Mouse (Mus musculus): Measurements from ENCODE around the gene Ajap1. TPM values are rescaled to one million over a fixed set of nuclear protein-coding genes. Genes with fewer than 3 reads are reported as not detected.
A peak's percentile ranks its signal among the peaks of the same experiment; 100 is the strongest.

The Ajap1 gene
- polyA plus RNA-seq, 1 experiment from 2014 or later: 2.1 TPM

DNA sequence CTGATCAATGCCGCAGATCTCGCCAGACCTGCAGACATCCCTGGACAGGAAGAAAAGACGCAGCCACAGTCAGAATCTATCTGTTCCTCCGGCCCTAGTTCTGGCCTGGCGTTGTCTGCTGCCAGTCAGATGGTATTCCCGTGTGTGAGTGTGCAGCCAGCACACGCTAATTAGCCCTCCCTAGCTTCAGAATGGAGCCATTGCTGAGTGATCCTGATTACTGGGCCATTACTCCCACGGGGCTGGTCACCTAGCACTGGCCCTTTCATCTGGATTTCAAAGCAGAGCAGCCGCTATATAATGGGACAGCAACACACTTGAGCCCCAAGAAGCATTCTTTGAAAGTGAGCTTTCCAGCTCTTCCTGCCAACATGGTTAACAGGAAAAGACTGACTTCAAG, 9.8 kb upstream of the Ajap1 start:
- Histone ChIP-seq H3K4me2 (no peak overlapping the region), H3K9ac (ENCODE audit: low read length) (no peak overlapping the region), H3K27me3 (ENCODE audit: control insufficient read depth, insufficient read depth, low read length) (no peaks in the 10 kb centered on the region), H3K4me1 (ENCODE audit: control insufficient read depth, insufficient read depth, low read length) (no peaks in the 10 kb centered on the region), H3K27ac (ENCODE audit: low read depth, low read length) (no peak overlapping the region), H3K4me3 (ENCODE audit: low read depth, low read length) (no peak overlapping the region), H3K9me3 (ENCODE audit: control insufficient read depth, low read length) (no peaks in the 10 kb centered on the region), H3K36me3 (ENCODE audit: control insufficient read depth, insufficient read depth, low read length) (no peaks in the 10 kb centered on the region)
- DNase-seq (ENCODE audit: low spot score, missing footprints): no peak
- 72% methylated on average over 9 of the region's 9 CpGs for WGBS
- ATAC-seq (ENCODE audit: low FRiP score): no peak

GRCm38 (mm10) chr4:153489116-153489515, 6.5 kb upstream of the Ajap1 start:
- WGBS: 92% methylated on average over 8 of the region's 8 CpGs
- H3K27me3 ChIP-seq (ENCODE audit: control insufficient read depth, insufficient read depth, low read length): 0 out of 2 replicates have a peak, but pooled peaks cover 2% of the 10 kb centered on the region
- H3K4me3 ChIP-seq (ENCODE audit: low read depth, low read length): no peak overlapping the region
- no peak for ATAC-seq (ENCODE audit: low FRiP score)
- peaks cover 5% of the 10 kb centered on the region; the same call in 1 of the 2 replicates for H3K4me1 ChIP-seq (ENCODE audit: control insufficient read depth, insufficient read depth, low read length)
- no peak for DNase-seq (ENCODE audit: low spot score, missing footprints)
- H3K9me3 ChIP-seq (ENCODE audit: control insufficient read depth, low read length): no peaks in the 10 kb centered on the region
- H3K4me2 ChIP-seq: no peak overlapping the region
- H3K9ac ChIP-seq (ENCODE audit: low read length): no peak overlapping the region
- H3K36me3 ChIP-seq (ENCODE audit: control insufficient read depth, insufficient read depth, low read length): no peaks in the 10 kb centered on the region
- H3K27ac ChIP-seq (ENCODE audit: low read depth, low read length): no peak overlapping the region

DNA sequence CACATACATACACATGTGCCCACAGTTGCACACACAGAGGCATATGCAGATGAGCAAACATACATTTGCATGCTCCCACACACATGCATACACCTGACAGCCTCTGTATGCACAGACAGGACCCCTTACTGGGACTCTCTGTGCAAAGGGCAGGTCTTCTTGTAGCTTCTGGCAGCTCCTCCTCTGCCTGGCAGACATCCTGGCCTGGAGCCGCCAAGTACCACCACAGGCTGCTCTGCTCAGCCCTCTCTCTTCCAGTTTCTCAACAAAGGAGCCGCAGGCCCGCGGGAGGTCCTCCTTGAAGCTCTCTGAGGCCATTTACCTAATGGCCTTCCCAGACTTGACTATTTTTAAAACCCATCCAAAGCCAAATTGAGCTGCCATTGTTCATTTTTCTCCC, 3.3 kb upstream of the Ajap1 start:
- H3K9me3 ChIP-seq (ENCODE audit: control insufficient read depth, low read length): no peaks in the 10 kb centered on the region
- no peak for DNase-seq (ENCODE audit: low spot score, missing footprints)
- no peak overlapping the region for H3K4me2 ChIP-seq
- H3K27ac ChIP-seq (ENCODE audit: low read depth, low read length): no peak overlapping the region
- no peaks in the 10 kb centered on the region for H3K36me3 ChIP-seq (ENCODE audit: control insufficient read depth, insufficient read depth, low read length)
- ATAC-seq (ENCODE audit: low FRiP score): no peak
- peaks cover 23% of the 10 kb centered on the region for H3K27me3 ChIP-seq (ENCODE audit: control insufficient read depth, insufficient read depth, low read length)
- no peak overlapping the region for H3K4me3 ChIP-seq (ENCODE audit: low read depth, low read length)
- peaks cover 22% of the 10 kb centered on the region for H3K4me1 ChIP-seq (ENCODE audit: control insufficient read depth, insufficient read depth, low read length)
- 28% methylated on average over 4 of the region's 4 CpGs for WGBS
- no peak overlapping the region for H3K9ac ChIP-seq (ENCODE audit: low read length)

DNA sequence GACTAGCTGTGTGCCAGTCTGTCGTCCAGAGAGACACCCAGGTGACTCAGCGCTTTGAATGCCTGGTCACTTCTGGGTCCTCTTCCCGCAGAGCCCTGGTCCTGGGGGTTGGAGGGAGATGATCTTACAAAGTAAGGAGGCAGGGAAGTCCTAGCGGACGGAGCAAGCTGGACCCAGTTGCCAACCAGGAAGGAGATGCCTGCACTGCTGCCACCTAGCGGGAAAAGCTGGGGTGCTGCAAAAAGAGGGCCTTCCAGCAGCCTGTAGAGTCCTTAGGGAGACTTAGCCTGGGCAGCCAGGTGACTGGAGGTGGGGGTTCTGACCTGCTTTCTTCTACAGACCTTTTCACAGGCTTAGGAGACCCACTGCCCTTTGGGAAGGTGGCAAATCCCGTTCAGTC, 1.8 kb upstream of the Ajap1 start:
- H3K27me3 ChIP-seq (ENCODE audit: control insufficient read depth, insufficient read depth, low read length): peaks cover 34% of the 10 kb centered on the region
- no peak overlapping the region for H3K9ac ChIP-seq (ENCODE audit: low read length)
- H3K27ac ChIP-seq (ENCODE audit: low read depth, low read length): no peak overlapping the region
- peaks cover 35% of the 10 kb centered on the region for H3K4me1 ChIP-seq (ENCODE audit: control insufficient read depth, insufficient read depth, low read length)
- H3K36me3 ChIP-seq (ENCODE audit: control insufficient read depth, insufficient read depth, low read length): no peaks in the 10 kb centered on the region
- WGBS: 3% methylated on average over 7 of the region's 7 CpGs
- H3K9me3 ChIP-seq (ENCODE audit: control insufficient read depth, low read length): no peaks in the 10 kb centered on the region
- ATAC-seq (ENCODE audit: low FRiP score) (no peak), DNase-seq (ENCODE audit: low spot score, missing footprints) (peak; percentile 99)
- no peak overlapping the region for H3K4me3 ChIP-seq (ENCODE audit: low read depth, low read length)
- H3K4me2 ChIP-seq: peak overlapping the region; percentile 27; the same call in 1 of the 2 replicates

DNA sequence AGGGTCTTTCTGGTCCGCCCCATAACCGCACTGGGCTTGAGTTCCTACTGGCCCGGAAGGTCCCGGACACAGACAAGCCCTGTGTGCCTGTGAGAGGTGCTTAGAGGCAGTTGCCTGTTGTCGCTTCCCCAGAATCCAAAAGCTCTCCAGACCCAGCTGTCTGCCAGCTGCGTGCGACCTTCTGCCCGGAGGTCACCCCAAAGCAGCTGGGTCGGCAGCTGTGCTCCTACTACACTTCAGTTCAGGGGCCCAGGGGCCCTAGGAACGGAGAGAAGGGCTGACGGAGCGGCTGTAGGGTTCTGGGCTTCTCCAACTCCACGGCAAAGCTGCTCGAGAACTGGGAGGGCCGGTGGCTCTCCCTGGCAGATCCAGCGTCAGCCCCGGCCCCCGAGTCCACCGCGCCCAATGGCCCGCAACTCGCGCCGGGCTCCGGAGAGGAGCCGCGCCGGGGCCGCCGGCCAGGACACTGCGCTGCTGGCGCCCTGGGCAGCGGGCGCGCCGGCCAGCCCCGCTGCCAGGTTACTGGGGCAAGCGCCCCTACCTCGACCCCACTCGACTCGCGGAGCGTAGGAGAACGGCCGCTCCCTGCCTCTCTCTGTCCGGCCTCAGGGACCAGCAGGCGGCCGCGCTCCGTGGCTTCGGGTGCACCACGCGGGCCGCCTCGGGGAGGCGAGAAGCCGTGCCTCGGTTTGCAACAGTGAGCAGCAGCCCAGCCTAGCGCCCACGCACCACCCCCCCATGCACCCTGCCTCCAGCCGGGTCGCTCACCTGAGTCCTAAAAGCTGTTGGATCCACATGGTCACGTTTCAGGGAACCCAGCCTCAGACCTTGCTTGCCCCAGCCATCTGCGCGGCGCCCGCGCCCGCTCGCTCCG, 1.0 kb downstream of the Ajap1 start:
- H3K9me3 ChIP-seq (ENCODE audit: control insufficient read depth, low read length): no peaks in the 10 kb centered on the region
- H3K27me3 ChIP-seq (ENCODE audit: control insufficient read depth, insufficient read depth, low read length): peaks cover 34% of the 10 kb centered on the region
- H3K27ac ChIP-seq (ENCODE audit: low read depth, low read length): no peak overlapping the region
- WGBS: under 1% methylated on average over 71 of the region's 71 CpGs
- DNase-seq (ENCODE audit: low spot score, missing footprints) (peak; percentile 98), ATAC-seq (ENCODE audit: low FRiP score) (peak; percentile 17; the same call in 1 of the 2 replicates)
- H3K4me2 ChIP-seq: peak overlapping the region; percentile 98
- peaks cover 45% of the 10 kb centered on the region for H3K4me1 ChIP-seq (ENCODE audit: control insufficient read depth, insufficient read depth, low read length)
- no peaks in the 10 kb centered on the region for H3K36me3 ChIP-seq (ENCODE audit: control insufficient read depth, insufficient read depth, low read length)
- H3K4me3 ChIP-seq (ENCODE audit: low read depth, low read length): peak overlapping the region; percentile 60
- H3K9ac ChIP-seq (ENCODE audit: low read length): peak overlapping the region; percentile 73

GRCm38 (mm10) chr4:153480551-153481262, 1.9 kb downstream of the Ajap1 start:
- no peak overlapping the region for H3K27ac ChIP-seq (ENCODE audit: low read depth, low read length)
- DNase-seq (ENCODE audit: low spot score, missing footprints) (peak; percentile 91), ATAC-seq (ENCODE audit: low FRiP score) (peak; percentile 43)
- H3K4me1 ChIP-seq (ENCODE audit: control insufficient read depth, insufficient read depth, low read length): peaks cover 44% of the 10 kb centered on the region
- no peaks in the 10 kb centered on the region for H3K9me3 ChIP-seq (ENCODE audit: control insufficient read depth, low read length)
- peak overlapping the region; percentile 98 for H3K4me2 ChIP-seq
- peak overlapping the region; percentile 73 for H3K9ac ChIP-seq (ENCODE audit: low read length)
- H3K36me3 ChIP-seq (ENCODE audit: control insufficient read depth, insufficient read depth, low read length): no peaks in the 10 kb centered on the region
- peaks cover 34% of the 10 kb centered on the region for H3K27me3 ChIP-seq (ENCODE audit: control insufficient read depth, insufficient read depth, low read length)
- H3K4me3 ChIP-seq (ENCODE audit: low read depth, low read length): peak overlapping the region; percentile 60
- WGBS: 1% methylated on average over 19 of the region's 19 CpGs

DNA sequence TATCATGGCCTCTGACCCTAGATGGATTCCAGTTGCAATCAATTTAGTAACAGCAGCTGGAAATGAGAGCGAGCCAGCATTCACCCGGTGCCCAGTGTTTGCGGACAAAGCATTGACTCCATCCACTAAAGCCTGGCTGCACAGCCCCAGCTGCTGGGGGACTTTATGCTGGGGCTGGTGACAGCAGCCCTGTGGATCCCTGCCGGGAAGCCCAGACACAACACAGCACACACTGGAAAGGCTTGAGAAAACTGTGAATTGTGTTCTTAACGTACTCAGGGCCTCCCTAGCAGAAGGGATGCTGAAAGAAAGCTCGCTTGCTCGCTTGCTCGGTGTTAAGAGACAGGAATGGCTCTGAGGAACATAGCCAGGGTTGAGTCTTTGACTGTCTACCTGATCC, 3.5 kb downstream of the Ajap1 start:
- H3K27me3 ChIP-seq (ENCODE audit: control insufficient read depth, insufficient read depth, low read length): peaks cover 32% of the 10 kb centered on the region
- 0 out of 2 replicates have a peak overlapping the region, but pooled peaks have one; percentile 15 for H3K9ac ChIP-seq (ENCODE audit: low read length)
- H3K27ac ChIP-seq (ENCODE audit: low read depth, low read length): peak overlapping the region; percentile 21; the same call in 1 of the 2 replicates
- peaks cover 43% of the 10 kb centered on the region for H3K4me1 ChIP-seq (ENCODE audit: control insufficient read depth, insufficient read depth, low read length)
- DNase-seq (ENCODE audit: low spot score, missing footprints): peak; percentile 86
- no peak overlapping the region; the same call in 1 of the 2 replicates for H3K4me2 ChIP-seq
- WGBS: 12% methylated on average over 8 of the region's 8 CpGs
- H3K36me3 ChIP-seq (ENCODE audit: control insufficient read depth, insufficient read depth, low read length): no peaks in the 10 kb centered on the region
- ATAC-seq (ENCODE audit: low FRiP score): no peak
- H3K9me3 ChIP-seq (ENCODE audit: control insufficient read depth, low read length): no peaks in the 10 kb centered on the region
- no peak overlapping the region for H3K4me3 ChIP-seq (ENCODE audit: low read depth, low read length)

GRCm38 (mm10) chr4:153473480-153474252, 8.9 kb downstream of the Ajap1 start:
- WGBS: 78% methylated on average over 4 of the region's 4 CpGs
- Histone ChIP-seq H3K4me2 (no peak overlapping the region), H3K27ac (ENCODE audit: low read depth, low read length) (no peak overlapping the region), H3K4me3 (ENCODE audit: low read depth, low read length) (no peak overlapping the region), H3K9ac (ENCODE audit: low read length) (no peak overlapping the region), H3K36me3 (ENCODE audit: control insufficient read depth, insufficient read depth, low read length) (no peaks in the 10 kb centered on the region; the same call in 1 of the 2 replicates), H3K9me3 (ENCODE audit: control insufficient read depth, low read length) (peaks cover 3% of the 10 kb centered on the region; the same call in 1 of the 2 replicates), H3K27me3 (ENCODE audit: control insufficient read depth, insufficient read depth, low read length) (no peaks in the 10 kb centered on the region; the same call in 1 of the 2 replicates), H3K4me1 (ENCODE audit: control insufficient read depth, insufficient read depth, low read length) (peaks cover 6% of the 10 kb centered on the region)
- DNase-seq (ENCODE audit: low spot score, missing footprints): no peak
- ATAC-seq (ENCODE audit: low FRiP score): no peak
